Mouse (Mus musculus) intestine, postnatal 0 days (tissue): ENCODE data around the gene Cbarp. TPM values are rescaled to one million over a fixed set of nuclear protein-coding genes. Genes with fewer than 3 reads are reported as not detected.
A peak's percentile ranks its signal among the peaks of the same experiment; 100 is the strongest.

ENCODE experiments used
- ATAC-seq: fragments of 200-750 bp; cut with Nextera tagmentation; 2 replicates; pipeline ENCODE4 v1.8.0; 2017; ENCODE audit warnings: mild to moderate bottlenecking, moderate TSS enrichment, moderate library complexity
- H3K27ac ChIP-seq: fragments of 300-500 bp; sonication (generic); 2 replicates; pipeline ENCODE4 v1.5.1; 2014; ENCODE audit warnings: mild to moderate bottlenecking, low read depth, low read length, moderate library complexity
- H3K27me3 ChIP-seq: fragments of 300-500 bp; sonication (generic); replicated peaks from 2 replicates; pipeline ENCODE4 v1.6.1; 2014; ENCODE audit warnings: low read length, mixed read lengths; ENCODE audit not compliant: control insufficient read depth, insufficient read depth
- H3K36me3 ChIP-seq: fragments of 300-500 bp; sonication (generic); 2 replicates; pipeline ENCODE4 v1.6.1; 2014; ENCODE audit warnings: mild to moderate bottlenecking, moderate library complexity; ENCODE audit not compliant: control insufficient read depth, insufficient read depth
- H3K4me1 ChIP-seq: fragments of 300-500 bp; sonication (generic); replicated peaks from 2 replicates; pipeline ENCODE4 v1.6.1; 2014; ENCODE audit warnings: antibody characterized with exemption, low read length, mixed read lengths; ENCODE audit not compliant: control insufficient read depth, insufficient read depth
- H3K4me2 ChIP-seq: fragments of 300-500 bp; sonication (generic); replicated peaks from 2 replicates; pipeline ENCODE4 v1.6.1; 2014; ENCODE audit warnings: low read depth, mild to moderate bottlenecking, moderate library complexity
- H3K4me3 ChIP-seq: fragments of 300-500 bp; sonication (generic); 2 replicates; pipeline ENCODE4 v1.5.1; 2014; ENCODE audit warnings: low read depth, low read length
- H3K9ac ChIP-seq: fragments of 300-500 bp; sonication (generic); 2 replicates; pipeline ENCODE4 v1.6.1; 2014; ENCODE audit warnings: mild to moderate bottlenecking, low read depth, low read length
- H3K9me3 ChIP-seq: fragments of 300-500 bp; sonication (generic); 2 replicates; pipeline ENCODE4 v1.6.1; 2016; ENCODE audit warnings: mixed run types; ENCODE audit not compliant: control insufficient read depth
- CTCF ChIP-seq: sonication (generic); IDR thresholded peaks from 2 replicates; pipeline ENCODE4 v1.5.1; 2016; ENCODE audit warnings: low read depth, mild to moderate bottlenecking, control low read depth, antibody characterized with exemption, moderate library complexity
- WGBS: fragments of 180-500 bp; shearing (Covaris S2); extraction: QIAGEN DNeasy Blood & Tissue Kit; methylation state at CpG from one replicate; pipeline ENCODE4 v1.1.7; 2014; 5-methylcytosine and 5-hydroxymethylcytosine counted together
- polyA plus RNA-seq: library from polyadenylated mRNA; unstranded; fragments of >200 nt; fragmentation: Nextera tagmentation; extraction: Ambion mirVana; gene quantifications from 2 replicates; pipeline ENCODE4 v1.2.1, GENCODE M21; 2015

Gene Cbarp
- polyA plus RNA-seq, 1 experiment from 2014 or later: 2.1 TPM

DNA sequence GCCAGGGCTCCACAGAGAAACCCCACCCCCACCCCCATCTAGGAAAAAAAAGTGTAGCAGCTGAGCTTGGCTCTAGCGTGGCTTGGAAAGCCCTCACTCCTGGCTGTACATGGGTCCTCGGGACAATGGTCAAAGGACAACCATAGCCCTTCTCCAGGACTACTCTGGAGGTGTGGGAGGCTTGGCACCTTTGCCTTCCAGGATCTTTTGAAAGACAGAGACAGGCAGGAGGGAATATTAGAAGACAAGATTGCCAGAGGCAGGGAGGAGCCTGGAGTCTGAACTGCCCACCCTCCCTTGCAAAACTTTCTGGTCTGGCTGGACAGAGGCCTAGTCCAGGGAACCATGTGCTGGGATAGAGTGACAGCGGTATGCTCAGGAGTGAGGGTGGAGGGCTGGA lies 46.0 kb downstream of the Cbarp start:
- WGBS: 63% methylated on average over 3 of the region's 3 CpGs
- no peak for ATAC-seq
- Histone ChIP-seq H3K4me2 (no peak overlapping the region), H3K36me3 (peaks cover 8% of the 10 kb centered on the region; the same call in 1 of the 2 replicates), H3K9ac (no peak overlapping the region), H3K4me3 (no peak overlapping the region), H3K9me3 (no peaks in the 10 kb centered on the region), H3K4me1 (peaks cover 10% of the 10 kb centered on the region; the same call in 1 of the 2 replicates), H3K27ac (no peak overlapping the region), H3K27me3 (no peaks in the 10 kb centered on the region)
- no peak for TF ChIP-seq CTCF

DNA sequence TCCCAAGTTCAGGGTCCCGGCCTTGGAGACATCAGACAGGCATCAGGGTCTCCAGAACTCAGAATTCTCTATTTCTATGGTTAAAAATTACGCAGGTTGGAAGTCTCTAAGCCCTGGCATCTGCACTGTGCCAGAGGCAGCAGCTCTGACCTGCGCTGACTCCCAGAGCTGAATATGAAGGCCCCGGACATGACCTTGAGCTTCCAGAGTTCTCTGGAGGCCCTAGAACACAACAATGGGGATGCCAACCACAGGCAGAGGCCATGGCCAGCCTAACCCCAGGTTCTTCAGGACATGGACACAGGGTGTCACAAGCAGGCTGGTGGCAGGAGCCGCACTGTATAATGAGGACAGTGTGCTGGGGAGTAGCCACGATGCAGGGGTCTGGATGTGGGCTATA lies 46.5 kb downstream of the Cbarp start:
- peaks cover 10% of the 10 kb centered on the region; the same call in 1 of the 2 replicates for H3K4me1 ChIP-seq
- no peaks in the 10 kb centered on the region for H3K9me3 ChIP-seq
- WGBS: 91% methylated on average over 6 of the region's 6 CpGs
- H3K36me3 ChIP-seq: peaks cover 8% of the 10 kb centered on the region; the same call in 1 of the 2 replicates
- H3K4me2 ChIP-seq: no peak overlapping the region
- no peaks in the 10 kb centered on the region for H3K27me3 ChIP-seq
- ATAC-seq: no peak
- no peak overlapping the region for H3K9ac ChIP-seq
- no peak overlapping the region for H3K4me3 ChIP-seq
- TF ChIP-seq CTCF: no peak
- no peak overlapping the region for H3K27ac ChIP-seq

DNA sequence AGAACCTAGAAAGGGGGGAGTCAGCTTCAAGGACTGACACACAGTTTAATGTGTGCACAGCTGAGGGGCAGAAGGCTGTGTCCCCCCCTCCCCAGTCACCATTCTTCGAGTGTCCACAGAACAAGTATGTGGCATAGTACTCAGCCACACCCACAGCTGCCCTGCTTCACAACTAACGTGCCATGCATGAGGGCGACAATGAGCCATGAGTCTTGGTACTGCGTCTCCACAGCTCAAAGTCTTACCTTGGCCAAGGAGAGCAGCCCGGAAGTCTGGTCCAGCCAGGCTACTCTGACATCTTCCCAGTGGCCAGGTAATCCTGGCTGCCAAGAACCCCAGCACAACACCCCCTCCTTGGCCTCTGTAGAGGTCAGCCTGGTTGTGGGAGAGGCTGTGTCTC lies 47.9 kb downstream of the Cbarp start:
- peaks cover 8% of the 10 kb centered on the region; the same call in 1 of the 2 replicates for H3K36me3 ChIP-seq
- ATAC-seq: no peak
- H3K27ac ChIP-seq: no peak overlapping the region
- 65% methylated on average over 5 of the region's 5 CpGs for WGBS
- H3K4me1 ChIP-seq: peaks cover 9% of the 10 kb centered on the region; the same call in 1 of the 2 replicates
- H3K9ac ChIP-seq: no peak overlapping the region
- no peak overlapping the region for H3K4me2 ChIP-seq
- no peaks in the 10 kb centered on the region for H3K27me3 ChIP-seq
- TF ChIP-seq CTCF: no peak
- H3K4me3 ChIP-seq: no peak overlapping the region
- H3K9me3 ChIP-seq: no peaks in the 10 kb centered on the region

DNA sequence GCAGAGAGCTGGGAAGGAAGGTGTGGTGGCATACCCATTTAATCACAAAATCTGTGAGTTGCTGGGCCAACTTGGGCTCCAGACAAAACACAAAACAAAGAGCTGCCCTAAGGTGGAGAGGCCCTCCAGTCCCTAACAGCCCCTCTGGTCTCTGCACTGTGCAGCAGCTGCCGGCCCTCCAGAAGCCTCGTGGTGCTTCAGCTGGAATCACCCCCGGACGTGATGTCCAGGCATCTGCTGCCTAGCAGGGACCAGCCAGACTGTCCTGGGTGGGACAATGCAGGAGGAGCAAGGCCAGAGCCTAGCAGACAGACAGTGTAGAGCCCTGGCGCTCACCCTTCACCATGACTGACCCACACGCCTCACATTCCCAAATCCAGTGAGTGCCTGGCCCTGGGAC lies 49.1 kb downstream of the Cbarp start:
- Histone ChIP-seq H3K27ac (no peak overlapping the region), H3K36me3 (peaks cover 15% of the 10 kb centered on the region; the same call in 1 of the 2 replicates), H3K4me1 (no peaks in the 10 kb centered on the region), H3K4me3 (no peak overlapping the region), H3K9ac (no peak overlapping the region), H3K4me2 (no peak overlapping the region), H3K27me3 (no peaks in the 10 kb centered on the region), H3K9me3 (no peaks in the 10 kb centered on the region)
- ATAC-seq: no peak
- WGBS: 87% methylated on average over 6 of the region's 6 CpGs
- no peak for TF ChIP-seq CTCF

DNA sequence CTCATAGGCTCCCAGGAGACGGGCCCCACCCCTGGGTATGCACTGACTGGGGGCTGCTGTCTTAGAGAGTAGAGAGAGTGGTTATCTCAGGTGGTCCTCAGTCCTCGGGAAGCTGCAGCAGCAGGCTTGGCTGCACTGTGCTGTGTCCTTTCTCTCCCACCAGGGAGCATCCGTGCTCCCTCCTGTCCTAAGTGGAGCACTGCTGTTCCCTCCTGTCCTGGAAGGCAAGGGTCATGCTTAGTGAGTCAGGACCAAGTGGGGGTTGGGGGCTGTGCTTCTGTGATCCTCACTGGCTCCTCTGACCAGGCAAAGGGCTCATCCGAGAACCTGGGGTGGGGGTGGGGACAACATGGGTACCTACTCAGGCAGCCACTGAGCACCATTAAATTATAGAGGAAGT lies 51.5 kb downstream of the Cbarp start:
- H3K4me2 ChIP-seq: no peak overlapping the region
- no peaks in the 10 kb centered on the region for H3K27me3 ChIP-seq
- no peaks in the 10 kb centered on the region for H3K4me1 ChIP-seq
- H3K27ac ChIP-seq: no peak overlapping the region
- peak; percentile 23 for ATAC-seq
- H3K9ac ChIP-seq: no peak overlapping the region
- H3K36me3 ChIP-seq: peaks cover 31% of the 10 kb centered on the region
- no peaks in the 10 kb centered on the region for H3K9me3 ChIP-seq
- TF ChIP-seq CTCF: peak; percentile 52
- WGBS: 53% methylated on average over 4 of the region's 4 CpGs
- no peak overlapping the region for H3K4me3 ChIP-seq

DNA sequence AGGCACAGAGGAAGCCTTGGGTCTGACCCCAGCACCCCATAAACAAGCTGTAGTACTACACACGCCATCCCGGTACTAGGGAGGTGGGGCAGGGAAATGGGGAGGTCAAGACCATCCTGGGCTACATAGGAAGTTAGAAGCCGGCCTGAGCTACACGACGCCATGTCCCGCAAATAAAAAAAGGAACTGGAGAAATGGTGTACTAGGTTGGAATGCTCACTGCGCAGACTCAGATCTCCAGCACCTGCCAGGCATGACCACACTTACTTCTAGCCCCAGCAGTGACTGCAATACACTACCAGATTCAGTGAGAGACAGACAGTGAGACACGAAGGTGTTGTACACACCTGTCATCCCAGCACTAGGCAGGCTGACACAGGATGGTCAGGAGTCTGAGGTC lies 53.2 kb downstream of the Cbarp start:
- Histone ChIP-seq H3K27me3 (no peaks in the 10 kb centered on the region), H3K4me1 (no peaks in the 10 kb centered on the region), H3K27ac (no peak overlapping the region), H3K4me2 (no peak overlapping the region), H3K9ac (no peak overlapping the region), H3K4me3 (no peak overlapping the region), H3K36me3 (peaks cover 44% of the 10 kb centered on the region), H3K9me3 (no peaks in the 10 kb centered on the region)
- 83% methylated on average over 8 of the region's 8 CpGs for WGBS
- no peak for TF ChIP-seq CTCF
- no peak for ATAC-seq

DNA sequence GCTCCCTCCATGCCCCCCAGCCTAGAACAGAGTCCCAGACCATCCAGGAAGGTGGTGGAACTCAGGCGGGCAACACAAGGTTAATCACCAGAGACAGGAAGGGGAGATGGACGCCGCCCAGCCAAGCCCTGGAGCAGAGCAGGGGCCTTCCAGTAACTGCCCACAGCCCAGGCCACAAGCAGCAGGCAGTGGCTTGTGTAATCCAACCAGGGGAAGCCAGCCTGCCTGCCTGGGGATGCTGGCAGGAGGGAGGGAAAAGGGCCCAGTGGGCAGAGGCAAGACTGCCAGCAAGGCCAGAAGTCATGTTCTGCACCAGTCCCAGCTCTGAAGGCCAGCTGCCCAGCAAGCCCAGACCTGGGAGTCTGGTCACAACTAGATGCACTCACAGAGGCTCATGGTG lies 53.8 kb downstream of the Cbarp start:
- Histone ChIP-seq H3K9me3 (no peaks in the 10 kb centered on the region), H3K4me2 (no peak overlapping the region), H3K27me3 (no peaks in the 10 kb centered on the region), H3K9ac (no peak overlapping the region), H3K4me3 (no peak overlapping the region), H3K36me3 (peaks cover 50% of the 10 kb centered on the region), H3K4me1 (no peaks in the 10 kb centered on the region), H3K27ac (no peak overlapping the region)
- ATAC-seq: no peak
- TF ChIP-seq CTCF: no peak
- 78% methylated on average over 3 of the region's 3 CpGs for WGBS
